Mouse (Mus musculus) liver, postnatal 0 days (tissue): ENCODE data around the gene Nrip1.

Experiments
- CTCF ChIP-seq: sonication (generic); IDR thresholded peaks from 2 replicates; pipeline ENCODE4 v1.5.1; 2016; ENCODE audit warnings: antibody characterized with exemption, low read depth
- EP300 ChIP-seq: IDR thresholded peaks from 2 replicates; pipeline ENCODE4 v1.6.1; 2016; ENCODE audit warnings: antibody characterized with exemption, low read depth, mild to moderate bottlenecking

DNA sequence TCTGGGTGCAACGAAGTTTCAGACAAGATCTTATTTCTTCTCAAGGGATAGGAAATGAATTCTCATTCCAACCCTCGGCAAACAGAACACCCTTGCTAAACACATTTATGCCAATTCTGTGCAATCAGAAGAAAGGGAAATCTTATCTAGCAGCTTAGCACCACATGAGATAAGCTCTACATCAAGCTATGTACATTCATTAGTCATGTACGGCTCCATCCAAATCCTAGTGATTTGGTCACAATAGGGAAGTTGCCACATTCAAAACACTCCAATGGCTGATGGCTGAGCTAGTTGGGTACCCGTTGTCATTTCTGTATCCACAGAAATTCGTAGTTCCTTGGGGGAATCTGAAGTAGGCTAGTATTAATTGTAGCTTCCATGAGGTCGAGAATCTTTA lies 91.8 kb downstream of the Nrip1 start:
- no peak for TF ChIP-seq CTCF
- no peak for TF ChIP-seq EP300
